Mouse (Mus musculus): ENCODE results near the gene Zfp839.

The Zfp839 gene

GRCm38 (mm10) chr12:110850010-110850928, at the start of gene Zfp839:
Gene Zfp839 (plus strand): TSS chr12:110850253.
- peak; percentile 84 for DNase-seq (ENCODE audit: extremely low read depth, insufficient read length, low spot score)

- DNase-seq (ENCODE audit: extremely low read depth, insufficient read length, low spot score): no peak
Observed at GRCm38 (mm10) chr12:110801876-110802464, 48.1 kb upstream of the Zfp839 start.

- DNase-seq (ENCODE audit: extremely low read depth, insufficient read length, low spot score): no peak
Observed at GRCm38 (mm10) chr12:110802674-110803297, 47.3 kb upstream of the Zfp839 start.

GRCm38 (mm10) chr12:110804261-110804660, 45.8 kb upstream of the Zfp839 start:
- no peak for DNase-seq (ENCODE audit: extremely low read depth, insufficient read length, low spot score)

GRCm38 (mm10) chr12:110806301-110806970, 43.6 kb upstream of the Zfp839 start:
- DNase-seq (ENCODE audit: extremely low read depth, insufficient read length, low spot score): no peak

- no peak for DNase-seq (ENCODE audit: extremely low read depth, insufficient read length, low spot score)
Observed at GRCm38 (mm10) chr12:110808430-110808829, 41.6 kb upstream of the Zfp839 start.

GRCm38 (mm10) chr12:110808848-110809247, 41.2 kb upstream of the Zfp839 start:
- DNase-seq (ENCODE audit: extremely low read depth, insufficient read length, low spot score): no peak

GRCm38 (mm10) chr12:110813132-110813531, 36.9 kb upstream of the Zfp839 start:
- no peak for DNase-seq (ENCODE audit: extremely low read depth, insufficient read length, low spot score)

GRCm38 (mm10) chr12:110813624-110814023, 36.4 kb upstream of the Zfp839 start:
- no peak for DNase-seq (ENCODE audit: extremely low read depth, insufficient read length, low spot score)

- DNase-seq (ENCODE audit: extremely low read depth, insufficient read length, low spot score): no peak
Observed at GRCm38 (mm10) chr12:110814924-110815323, 35.1 kb upstream of the Zfp839 start.

GRCm38 (mm10) chr12:110816833-110817232, 33.2 kb upstream of the Zfp839 start:
- no peak for DNase-seq (ENCODE audit: extremely low read depth, insufficient read length, low spot score)

GRCm38 (mm10) chr12:110819367-110819766, 30.7 kb upstream of the Zfp839 start:
- no peak for DNase-seq (ENCODE audit: extremely low read depth, insufficient read length, low spot score)

- no peak for DNase-seq (ENCODE audit: extremely low read depth, insufficient read length, low spot score)
Observed at GRCm38 (mm10) chr12:110821787-110822186, 28.3 kb upstream of the Zfp839 start.

- DNase-seq (ENCODE audit: extremely low read depth, insufficient read length, low spot score): no peak
Observed at GRCm38 (mm10) chr12:110822366-110822765, 27.7 kb upstream of the Zfp839 start.

- no peak for DNase-seq (ENCODE audit: extremely low read depth, insufficient read length, low spot score)
Observed at GRCm38 (mm10) chr12:110828908-110829307, 21.1 kb upstream of the Zfp839 start.

GRCm38 (mm10) chr12:110830293-110831024, 19.6 kb upstream of the Zfp839 start:
- DNase-seq (ENCODE audit: extremely low read depth, insufficient read length, low spot score): no peak

GRCm38 (mm10) chr12:110835182-110835581, 14.9 kb upstream of the Zfp839 start:
- no peak for DNase-seq (ENCODE audit: extremely low read depth, insufficient read length, low spot score)

- DNase-seq (ENCODE audit: extremely low read depth, insufficient read length, low spot score): no peak
Observed at GRCm38 (mm10) chr12:110836729-110837128, 13.3 kb upstream of the Zfp839 start.

- no peak for DNase-seq (ENCODE audit: extremely low read depth, insufficient read length, low spot score)
Observed at GRCm38 (mm10) chr12:110837192-110837841, 12.7 kb upstream of the Zfp839 start.

- no peak for DNase-seq (ENCODE audit: extremely low read depth, insufficient read length, low spot score)
Observed at GRCm38 (mm10) chr12:110837850-110838249, 12.2 kb upstream of the Zfp839 start.

All from 3134 (cell line).